Mouse (Mus musculus): ENCODE results near the gene Schip1.
"Not testable (repeated sequence)": the region's sequence is repeated elsewhere in the genome, so short reads cannot be mapped to it uniquely, and the experiment has no call there.

Schip1 gene

GRCm38 (mm10) chr3:68064731-68065130, at the start of gene Schip1:
Gene Schip1 (plus strand): TSS chr3:68064802.
- DNase-seq = no peak

DNA sequence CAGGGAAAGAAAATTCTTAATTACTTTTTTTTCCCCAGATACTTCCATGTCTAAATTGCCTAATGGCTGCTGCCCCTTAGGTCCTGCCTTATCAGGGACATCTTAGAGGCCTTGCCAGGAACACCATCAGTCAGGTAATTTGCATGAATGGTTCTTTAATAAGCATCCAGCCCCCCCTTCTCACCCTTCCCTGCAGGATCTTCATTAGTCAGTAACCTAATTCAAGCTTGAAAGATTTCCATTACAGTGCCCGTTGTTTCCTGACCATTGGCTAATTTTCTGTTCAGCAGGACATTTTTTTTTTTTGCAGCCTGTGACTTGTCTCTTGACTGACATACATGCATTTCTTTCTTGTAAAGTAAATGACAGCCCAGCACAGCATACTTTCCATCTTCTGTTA, 48.8 kb upstream of the Schip1 start:
- DNase-seq = no peak

DNA sequence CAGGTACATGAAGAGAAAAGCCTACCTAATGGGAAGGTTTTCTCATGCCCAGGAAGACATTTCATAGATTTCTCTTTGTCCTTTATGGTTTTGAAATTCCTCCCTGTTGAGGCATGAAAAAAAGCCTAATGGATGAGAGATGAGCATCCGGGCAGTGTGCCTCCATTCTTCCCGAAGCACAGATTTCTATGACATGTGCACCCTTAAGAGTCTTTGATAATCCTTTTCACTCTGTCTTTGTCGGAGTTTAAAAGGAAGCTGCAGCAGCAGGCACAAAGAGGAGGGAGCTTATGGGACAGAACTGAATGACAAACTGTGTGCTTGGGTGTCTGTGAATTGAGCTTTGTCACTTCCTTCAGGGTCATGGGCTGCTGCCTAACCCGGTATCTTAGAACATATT, 45.2 kb upstream of the Schip1 start:
- no peak for DNase-seq

DNA sequence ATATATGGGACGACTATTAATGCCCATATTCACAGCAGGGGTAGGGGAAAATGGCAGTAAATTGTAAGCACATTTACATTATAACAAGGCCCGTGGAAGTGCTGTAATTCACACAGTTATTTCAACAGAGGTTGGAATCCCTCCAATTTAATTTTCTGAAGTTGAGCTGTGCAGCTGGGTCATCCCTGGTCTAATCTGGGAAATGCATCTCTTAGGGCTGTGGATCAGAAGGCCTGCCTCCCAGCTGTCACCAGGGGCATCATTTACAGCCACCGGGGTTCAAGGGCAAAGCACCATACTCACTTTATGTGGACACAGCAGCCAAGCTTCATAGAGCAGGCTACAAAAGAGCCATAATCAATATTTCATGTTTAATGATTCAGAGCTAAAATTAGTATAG, 28.5 kb upstream of the Schip1 start:
- DNase-seq = no peak

- DNase-seq = no peak
Measured at GRCm38 (mm10) chr3:68042951-68043350, 21.7 kb upstream of the Schip1 start.

GRCm38 (mm10) chr3:68045475-68046416, 18.9 kb upstream of the Schip1 start:
- DNase-seq = no peak

- DNase-seq = no peak
Measured at GRCm38 (mm10) chr3:68053538-68053937, 11.1 kb upstream of the Schip1 start.

- no peak for DNase-seq
Measured at GRCm38 (mm10) chr3:68055071-68055470, 9.5 kb upstream of the Schip1 start.

DNA sequence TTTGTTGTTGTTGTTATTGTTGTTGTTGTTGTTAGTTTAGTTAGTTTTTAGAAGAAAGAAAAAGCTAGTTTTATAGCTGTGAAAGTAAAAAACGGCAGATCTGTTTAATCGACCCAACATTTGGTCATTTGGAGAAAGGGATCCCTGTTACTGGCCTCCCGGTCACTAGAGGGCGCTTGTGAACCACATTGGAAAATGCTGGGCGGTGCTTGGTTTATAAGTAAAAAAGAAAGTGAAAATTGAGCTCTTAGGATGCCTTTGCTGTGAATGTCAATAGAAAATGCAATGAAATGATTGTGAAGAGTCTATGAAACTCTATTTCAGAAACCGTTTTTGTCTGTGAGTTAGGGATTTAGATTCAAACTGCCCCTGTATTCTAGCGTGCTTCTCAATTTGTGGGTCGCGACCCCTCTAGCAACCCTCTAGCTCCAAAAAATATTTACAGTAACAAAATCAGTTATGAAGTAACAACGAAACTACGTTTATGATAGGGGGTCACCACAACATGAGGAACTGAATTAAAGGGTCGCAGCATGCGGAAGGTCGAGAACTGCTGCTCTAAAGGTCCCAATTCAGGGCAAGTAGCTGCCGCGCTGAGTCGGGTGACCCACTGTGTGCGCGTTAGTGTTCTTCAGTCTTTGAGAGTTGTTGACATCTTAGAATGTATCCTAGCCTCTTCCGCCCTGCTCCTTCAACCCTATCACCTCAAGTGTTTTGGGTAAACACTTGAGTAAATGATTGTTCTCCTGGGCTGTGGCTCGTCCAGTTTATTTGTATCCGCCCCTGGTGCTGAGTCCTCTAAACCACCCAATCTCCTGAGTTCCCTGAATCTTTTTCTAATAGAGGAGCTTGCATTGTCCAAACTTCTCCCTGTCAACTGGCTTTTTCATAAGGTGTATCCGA, 8.0 kb upstream of the Schip1 start:
- DNase-seq = peak in 1 of 2 experiments; percentile 4

GRCm38 (mm10) chr3:68059162-68059800, 5.3 kb upstream of the Schip1 start:
- no peak for DNase-seq

- DNase-seq = no peak
Measured at GRCm38 (mm10) chr3:68071395-68072386, 7.1 kb downstream of the Schip1 start.

DNA sequence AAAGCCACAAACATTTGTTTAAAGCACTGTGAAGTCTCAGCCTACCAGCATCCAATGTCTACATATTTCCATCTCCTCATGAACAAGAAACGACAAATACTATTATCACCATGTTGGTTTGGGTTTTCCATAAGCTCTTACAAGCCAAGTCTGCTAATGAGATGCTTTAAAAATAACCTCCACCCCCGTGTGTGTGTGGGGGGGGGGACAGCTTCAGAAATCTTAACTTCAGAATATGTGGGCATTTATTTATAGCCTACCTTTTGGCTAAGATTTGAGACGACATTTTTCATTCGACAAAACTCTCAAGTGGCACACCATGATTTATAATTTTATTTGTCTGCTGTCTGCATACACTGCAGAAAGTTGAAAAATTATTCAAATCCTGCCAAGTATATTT, 12.8 kb downstream of the Schip1 start:
- no peak for DNase-seq

- no peak for DNase-seq
Measured at GRCm38 (mm10) chr3:68085024-68085423, 20.4 kb downstream of the Schip1 start.

DNA sequence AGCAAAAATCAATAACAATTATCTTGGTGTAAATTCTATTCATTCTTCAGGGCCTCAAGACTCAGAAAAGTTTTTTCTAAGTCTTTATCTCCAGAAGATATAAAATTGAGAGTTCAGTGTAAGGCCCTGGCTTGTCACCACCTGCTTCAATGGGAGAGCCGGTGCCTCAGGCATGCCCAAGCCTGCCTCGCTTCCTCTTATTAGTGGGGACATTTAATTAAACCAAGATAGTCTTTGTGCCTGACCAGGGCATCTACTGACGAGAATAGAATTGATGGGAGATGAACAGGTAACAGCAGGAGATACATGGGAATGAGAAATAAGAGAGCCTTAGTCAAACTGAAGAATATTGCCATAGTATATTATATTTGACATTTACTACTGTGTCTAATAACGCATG, 27.5 kb downstream of the Schip1 start:
- DNase-seq = no peak

DNA sequence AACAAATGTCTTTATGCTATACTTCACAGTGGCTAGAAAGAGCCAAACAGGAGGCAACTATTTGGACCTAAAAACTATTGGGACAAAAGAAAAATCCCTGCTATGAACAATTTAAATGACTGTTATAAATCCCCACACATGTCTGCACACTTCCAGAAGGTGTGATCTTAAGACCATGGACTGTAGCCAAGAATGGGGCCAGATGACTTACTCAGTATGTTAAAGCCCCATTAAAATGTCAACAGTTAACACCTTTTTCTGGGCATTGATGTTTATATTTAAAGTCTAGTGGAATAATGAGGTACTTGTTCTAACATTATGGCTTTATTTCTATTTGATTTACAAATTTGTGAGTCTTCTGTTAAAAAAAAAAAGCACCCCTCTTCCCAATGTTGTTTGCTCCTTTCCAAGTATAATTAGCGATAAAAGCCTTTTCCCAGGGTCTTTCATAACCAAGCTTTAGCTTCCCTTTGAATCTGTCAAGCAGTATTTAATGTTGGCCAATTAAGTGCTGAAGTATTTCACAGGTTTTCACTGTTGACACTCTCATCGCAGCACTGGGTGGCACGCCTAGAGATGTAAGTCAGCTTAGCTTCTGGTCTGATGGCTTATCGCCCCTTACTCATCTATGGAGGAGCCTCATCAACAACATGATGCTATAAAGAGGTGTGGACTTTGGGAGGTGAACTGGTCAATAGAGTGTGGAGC, 32.3 kb downstream of the Schip1 start:
- no peak for DNase-seq

- not testable (repeated sequence) for DNase-seq
Measured at GRCm38 (mm10) chr3:68099561-68099960, 35.0 kb downstream of the Schip1 start.

DNA sequence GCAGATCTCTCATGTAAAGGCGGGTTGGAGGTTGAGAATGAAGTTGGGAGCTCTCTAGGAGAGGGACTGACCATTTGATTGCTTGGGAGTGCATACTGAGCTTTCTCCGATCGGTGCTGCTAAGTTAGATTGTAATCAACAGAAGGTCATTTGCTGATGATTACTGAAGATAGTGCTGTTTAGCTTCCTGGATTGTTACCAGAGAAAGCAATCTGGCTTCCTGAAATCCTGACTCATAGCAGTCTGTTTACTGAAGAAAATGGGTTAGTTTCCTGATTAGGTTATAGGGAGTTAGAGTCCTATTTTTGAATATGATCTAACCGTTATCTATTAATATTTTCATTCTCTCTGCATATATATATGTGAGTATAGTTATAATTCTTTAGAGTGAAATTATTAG, 36.7 kb downstream of the Schip1 start:
- no peak for DNase-seq

DNA sequence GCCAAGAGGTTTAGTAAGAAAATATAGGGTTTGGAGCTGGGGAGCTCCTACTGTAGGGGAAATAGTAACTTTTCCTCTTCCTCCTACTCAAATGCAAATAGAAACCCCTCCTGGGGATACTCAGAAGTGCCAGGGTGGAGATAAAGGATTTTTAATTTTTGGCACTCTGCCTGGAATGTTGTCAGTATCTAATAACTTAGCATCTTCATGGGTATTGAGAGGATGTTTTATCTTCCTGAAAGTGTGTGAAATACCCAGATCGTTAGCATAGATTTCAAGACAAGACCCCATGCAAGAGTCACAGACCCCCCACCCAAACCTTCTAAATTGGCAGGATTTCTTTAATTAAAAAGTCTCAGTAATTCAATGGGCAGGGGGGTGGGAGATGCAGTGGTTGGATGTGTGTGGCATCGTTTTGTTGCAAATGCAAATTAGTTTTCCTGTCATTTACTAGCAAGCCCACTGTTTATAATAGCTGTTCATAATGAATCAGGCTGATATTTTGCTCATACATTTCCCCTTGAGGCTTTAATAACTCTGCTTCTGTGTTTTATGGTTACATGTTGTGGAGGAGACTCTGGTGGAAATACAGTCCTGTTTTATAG, 40.6 kb downstream of the Schip1 start:
- DNase-seq = no peak

GRCm38 (mm10) chr3:68121338-68121737, 56.7 kb downstream of the Schip1 start:
- DNase-seq = no peak

- DNase-seq = no peak
Measured at GRCm38 (mm10) chr3:68126284-68126856, 61.8 kb downstream of the Schip1 start.

Data from thymus, adult 18-20 months (tissue).